Mouse (Mus musculus) lung, embryonic 16.5 days (tissue): ENCODE measurements around the gene Ppp3ca. TPM values are rescaled to one million over a fixed set of nuclear protein-coding genes. Genes with fewer than 3 reads are reported as not detected.

Experiments
- ATAC-seq: fragments of 200-750 bp; cut with Nextera tagmentation; 2 replicates; pipeline ENCODE4 v1.8.0; 2017; ENCODE audit warnings: low read depth, mild to moderate bottlenecking, moderate library complexity
- H3K27ac ChIP-seq: fragments of 300-500 bp; sonication (generic); 2 replicates; pipeline ENCODE4 v1.5.1; 2014; ENCODE audit warnings: mild to moderate bottlenecking, control low read depth, low read length
- H3K27me3 ChIP-seq: fragments of 300-500 bp; sonication (generic); 2 replicates; pipeline ENCODE4 v1.6.1; 2014; ENCODE audit warnings: low read depth, low read length, mixed read lengths; ENCODE audit not compliant: control insufficient read depth, insufficient read depth
- H3K36me3 ChIP-seq: fragments of 300-500 bp; sonication (generic); 2 replicates; pipeline ENCODE4 v1.6.1; 2014; ENCODE audit warnings: low read length; ENCODE audit not compliant: control insufficient read depth, insufficient read depth
- H3K4me1 ChIP-seq: fragments of 300-500 bp; sonication (generic); replicated peaks from 2 replicates; pipeline ENCODE4 v1.6.1; 2014; ENCODE audit warnings: low read length, mixed read lengths; ENCODE audit not compliant: control insufficient read depth, insufficient read depth
- H3K4me2 ChIP-seq: fragments of 300-500 bp; sonication (generic); 2 replicates; pipeline ENCODE4 v1.6.1; 2014; ENCODE audit warnings: low read depth, low read length, control low read depth
- H3K4me3 ChIP-seq: fragments of 300-500 bp; sonication (generic); 2 replicates; pipeline ENCODE4 v1.5.1; 2014; ENCODE audit warnings: mild to moderate bottlenecking, low read length, control low read depth
- H3K9ac ChIP-seq: fragments of 300-500 bp; sonication (generic); 2 replicates; pipeline ENCODE4 v1.6.1; 2014; ENCODE audit warnings: low read length, control low read depth
- H3K9me3 ChIP-seq: fragments of 300-500 bp; sonication (generic); 2 replicates; pipeline ENCODE4 v1.6.1; 2016; ENCODE audit warnings: low read length; ENCODE audit not compliant: control insufficient read depth
- WGBS: fragments of 180-500 bp; shearing (Covaris S2); extraction: QIAGEN DNeasy Blood & Tissue Kit; methylation state at CpG from one replicate; pipeline ENCODE4 v1.1.7; 2014; 5-methylcytosine and 5-hydroxymethylcytosine counted together
- polyA plus RNA-seq: library from polyadenylated mRNA; unstranded; fragments of >200 nt; fragmentation: Nextera tagmentation; extraction: Ambion mirVana; gene quantifications from 2 replicates; pipeline ENCODE4 v1.2.1, GENCODE M21; 2015

The Ppp3ca gene
- polyA plus RNA-seq, 1 experiment from 2014 or later, result 66.1 TPM

DNA sequence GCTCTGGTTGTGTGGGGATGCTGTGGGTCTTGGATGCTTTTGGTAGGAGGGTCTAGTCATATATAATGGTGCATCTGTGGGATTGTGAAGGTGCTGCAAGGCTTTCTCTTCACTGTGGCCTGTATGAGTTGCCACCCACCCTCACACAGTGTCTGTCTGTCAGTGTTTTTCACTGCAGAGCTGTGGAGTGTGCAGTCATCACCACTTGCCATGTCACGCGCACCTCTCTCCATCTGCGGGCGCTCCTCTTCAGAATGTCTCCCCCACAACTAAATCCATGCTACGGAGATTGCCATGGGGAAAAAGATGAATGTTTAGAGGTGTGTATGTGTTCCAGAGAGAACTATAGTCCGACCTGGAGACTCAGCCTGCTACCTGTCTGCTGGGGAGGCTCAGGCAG lies 61.7 kb downstream of the Ppp3ca start:
- H3K36me3 ChIP-seq, result no peaks in the 10 kb centered on the region
- no peak overlapping the region for H3K4me2 ChIP-seq
- WGBS, result 87% methylated on average over 6 of the region's 6 CpGs
- ATAC-seq, result no peak
- no peaks in the 10 kb centered on the region for H3K27me3 ChIP-seq
- H3K9me3 ChIP-seq, result no peaks in the 10 kb centered on the region
- H3K9ac ChIP-seq, result no peak overlapping the region
- H3K4me3 ChIP-seq, result no peak overlapping the region
- H3K4me1 ChIP-seq, result no peaks in the 10 kb centered on the region
- H3K27ac ChIP-seq, result no peak overlapping the region

GRCm38 (mm10) chr3:136736021-136736420 lies 66.1 kb downstream of the Ppp3ca start:
- no peaks in the 10 kb centered on the region for H3K27me3 ChIP-seq
- H3K36me3 ChIP-seq, result no peaks in the 10 kb centered on the region
- no peak for ATAC-seq
- no peak overlapping the region for H3K4me3 ChIP-seq
- peaks cover 5% of the 10 kb centered on the region for H3K4me1 ChIP-seq
- H3K9me3 ChIP-seq, result no peaks in the 10 kb centered on the region
- no peak overlapping the region for H3K9ac ChIP-seq
- H3K27ac ChIP-seq, result no peak overlapping the region
- WGBS, result 61% methylated on average over 1 of the region's 1 CpGs
- H3K4me2 ChIP-seq, result no peak overlapping the region

GRCm38 (mm10) chr3:136736773-136737298 lies 66.9 kb downstream of the Ppp3ca start:
- H3K4me3 ChIP-seq, result no peak overlapping the region
- H3K9ac ChIP-seq, result no peak overlapping the region
- no peak overlapping the region for H3K4me2 ChIP-seq
- H3K9me3 ChIP-seq, result no peaks in the 10 kb centered on the region
- no peak overlapping the region for H3K27ac ChIP-seq
- no peak for ATAC-seq
- H3K27me3 ChIP-seq, result no peaks in the 10 kb centered on the region
- WGBS, result 54% methylated on average over 7 of the region's 7 CpGs
- H3K4me1 ChIP-seq, result peaks cover 10% of the 10 kb centered on the region
- H3K36me3 ChIP-seq, result no peaks in the 10 kb centered on the region

DNA sequence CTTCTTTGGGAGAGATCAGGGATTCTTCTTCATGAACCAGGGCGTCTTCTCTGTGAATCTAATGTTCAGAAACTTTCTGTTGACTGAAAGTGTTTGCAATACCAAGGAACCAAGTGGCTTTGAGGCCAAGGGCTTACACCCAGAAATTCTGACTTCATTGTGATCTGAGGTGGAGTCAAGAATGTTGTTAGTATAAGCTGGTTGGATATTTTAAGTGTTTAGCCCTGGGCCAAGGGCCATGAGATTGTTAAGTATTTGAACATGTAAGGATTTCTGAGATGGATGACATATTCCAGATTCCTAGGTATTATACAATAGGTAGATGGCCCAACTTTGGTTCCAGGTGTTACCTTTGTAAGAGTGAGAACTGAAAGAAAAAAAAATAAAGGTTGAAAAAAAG lies 68.5 kb downstream of the Ppp3ca start:
- Histone ChIP-seq H3K36me3 (no peaks in the 10 kb centered on the region), H3K27ac (peak overlapping the region; percentile 87; the same call in 1 of the 2 replicates), H3K27me3 (no peaks in the 10 kb centered on the region), H3K9ac (no peak overlapping the region), H3K9me3 (no peaks in the 10 kb centered on the region), H3K4me3 (no peak overlapping the region), H3K4me2 (peak overlapping the region; percentile 13; the same call in 1 of the 2 replicates), H3K4me1 (peaks cover 19% of the 10 kb centered on the region)
- 70% methylated on average over 1 of the region's 1 CpGs for WGBS
- ATAC-seq, result peak; percentile 81

- H3K4me2 ChIP-seq, result peak overlapping the region; percentile 21; the same call in 1 of the 2 replicates
These were observed 69.0 kb downstream of the Ppp3ca start for GRCm38 (mm10) chr3:136738914-136739313.

DNA sequence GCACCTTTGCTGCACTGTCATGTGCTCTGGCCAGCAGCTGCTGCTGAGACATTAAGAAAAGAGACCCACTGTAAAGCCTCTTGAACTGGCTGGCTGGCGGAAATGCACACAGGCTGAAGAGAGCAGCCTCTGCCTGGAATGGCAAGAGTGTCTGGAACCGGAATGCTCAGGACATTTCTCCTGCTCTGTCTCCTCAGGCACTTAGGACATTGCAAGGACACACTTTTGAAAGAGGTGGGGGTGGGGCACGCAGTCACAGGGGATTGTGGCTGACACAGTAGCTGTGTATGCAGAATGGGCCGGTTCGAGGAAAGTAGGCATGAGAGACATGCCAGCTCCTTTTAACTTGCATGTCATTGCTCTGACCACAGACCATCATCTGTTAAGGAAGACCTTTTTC lies 71.7 kb downstream of the Ppp3ca start:
- no peaks in the 10 kb centered on the region for H3K27me3 ChIP-seq
- H3K27ac ChIP-seq, result peak overlapping the region; percentile 2; the same call in 1 of the 2 replicates
- ATAC-seq, result peak; percentile 67; the same call in 1 of the 2 replicates
- H3K4me2 ChIP-seq, result no peak overlapping the region
- 48% methylated on average over 5 of the region's 5 CpGs for WGBS
- H3K36me3 ChIP-seq, result no peaks in the 10 kb centered on the region
- H3K4me3 ChIP-seq, result no peak overlapping the region
- H3K9ac ChIP-seq, result no peak overlapping the region
- H3K4me1 ChIP-seq, result peaks cover 22% of the 10 kb centered on the region
- H3K9me3 ChIP-seq, result no peaks in the 10 kb centered on the region

More at GRCm38 (mm10) chr3:136738914-136739313, 69.0 kb downstream of the Ppp3ca start:
- H3K4me3 ChIP-seq, result no peak overlapping the region
- H3K9me3 ChIP-seq, result no peaks in the 10 kb centered on the region
- WGBS, result 70% methylated on average over 5 of the region's 5 CpGs
- H3K36me3 ChIP-seq, result no peaks in the 10 kb centered on the region
- H3K27ac ChIP-seq, result peak overlapping the region; percentile 87
- H3K27me3 ChIP-seq, result no peaks in the 10 kb centered on the region
- no peak overlapping the region for H3K9ac ChIP-seq
- H3K4me1 ChIP-seq, result peaks cover 19% of the 10 kb centered on the region
- no peak for ATAC-seq

DNA sequence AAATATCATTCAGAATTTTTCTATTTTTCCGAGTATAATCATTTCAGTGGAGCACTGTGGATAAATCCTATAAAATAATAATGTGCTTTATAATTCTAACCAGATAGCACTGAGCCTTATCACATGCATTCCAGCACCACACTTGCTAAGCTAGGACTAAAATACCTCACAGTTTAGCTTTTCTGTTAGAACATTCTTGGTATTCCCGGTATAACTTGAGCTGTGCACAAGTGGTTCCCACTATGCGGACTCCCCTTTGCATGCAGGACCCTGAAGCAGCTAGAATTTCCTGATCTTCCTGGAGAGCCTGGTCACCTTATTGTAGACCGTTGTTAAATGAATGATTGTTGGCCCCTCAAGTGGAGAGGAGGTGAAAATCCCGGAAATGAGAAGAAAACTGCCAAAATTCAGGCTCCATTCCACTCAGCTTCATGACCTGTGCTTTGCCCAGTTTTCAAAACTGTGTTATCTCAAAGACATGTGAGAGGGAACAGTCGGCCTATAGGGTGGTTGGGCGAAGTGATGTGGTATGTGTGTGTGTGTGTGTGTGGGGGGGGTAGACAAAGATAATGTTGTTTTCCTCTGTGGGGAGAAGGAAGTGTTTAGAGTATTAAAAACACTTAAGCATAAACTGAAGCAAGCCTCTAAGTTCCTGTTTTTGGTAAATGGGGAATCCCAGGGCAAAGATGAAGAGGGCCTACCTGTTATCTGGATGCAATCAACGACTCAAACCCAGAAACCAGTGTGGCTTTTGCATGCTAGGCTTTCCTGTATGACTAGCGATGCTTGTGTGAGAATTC lies 72.5 kb downstream of the Ppp3ca start:
- 54% methylated on average over 9 of the region's 9 CpGs for WGBS
- Histone ChIP-seq H3K9ac (no peak overlapping the region), H3K9me3 (no peaks in the 10 kb centered on the region), H3K4me2 (no peak overlapping the region), H3K4me1 (peaks cover 22% of the 10 kb centered on the region), H3K4me3 (no peak overlapping the region), H3K27me3 (no peaks in the 10 kb centered on the region), H3K27ac (peak overlapping the region; percentile 66), H3K36me3 (no peaks in the 10 kb centered on the region)
- peak; percentile 32 for ATAC-seq

GRCm38 (mm10) chr3:136744295-136744897 lies 74.5 kb downstream of the Ppp3ca start:
- Histone ChIP-seq H3K4me2 (0 out of 2 replicates have a peak overlapping the region, but pooled peaks have one; percentile 16), H3K36me3 (no peaks in the 10 kb centered on the region), H3K9me3 (no peaks in the 10 kb centered on the region), H3K27ac (no peak overlapping the region), H3K4me3 (no peak overlapping the region), H3K4me1 (peaks cover 19% of the 10 kb centered on the region), H3K9ac (no peak overlapping the region), H3K27me3 (no peaks in the 10 kb centered on the region)
- 54% methylated on average over 10 of the region's 10 CpGs for WGBS
- ATAC-seq, result 0 out of 2 replicates have a peak, but pooled peaks have one; percentile 10

GRCm38 (mm10) chr3:136745456-136745855 lies 75.5 kb downstream of the Ppp3ca start:
- ATAC-seq, result no peak
- H3K4me1 ChIP-seq, result peaks cover 18% of the 10 kb centered on the region
- H3K36me3 ChIP-seq, result no peaks in the 10 kb centered on the region
- H3K27ac ChIP-seq, result no peak overlapping the region
- no peak overlapping the region for H3K4me3 ChIP-seq
- whole genome bisulfite sequencing, result 70% methylated on average over 7 of the region's 7 CpGs
- H3K4me2 ChIP-seq, result no peak overlapping the region
- H3K9ac ChIP-seq, result no peak overlapping the region
- H3K27me3 ChIP-seq, result no peaks in the 10 kb centered on the region
- H3K9me3 ChIP-seq, result no peaks in the 10 kb centered on the region
